Mouse (Mus musculus) ES-Bruce4 (cell line): ENCODE results near the gene Prune1.

Source experiments
- CTCF ChIP-seq: IDR thresholded peaks from one replicate; pipeline ENCODE4 v1.8.1; 2011; ENCODE audit warnings: low read depth, low read length
- EP300 ChIP-seq: IDR thresholded peaks from 2 replicates; pipeline ENCODE4 v1.6.1; 2011; ENCODE audit warnings: low read depth, low read length; ENCODE audit not compliant: insufficient read depth
- POLR2A ChIP-seq: IDR thresholded peaks from one replicate; pipeline ENCODE4 v1.8.1; 2011; ENCODE audit warnings: low read length; ENCODE audit not compliant: insufficient read depth

- TF ChIP-seq CTCF (no peak), POLR2A (no peak), EP300 (no peak)
Observed at GRCm38 (mm10) chr3:95250361-95250760, 31.5 kb downstream of the Prune1 start.
